Mouse (Mus musculus): ENCODE results near the gene Acsbg2. TPM values are rescaled to one million over a fixed set of nuclear protein-coding genes. Genes with fewer than 3 reads are reported as not detected.
"Not testable (repeated sequence)": the region's sequence is repeated elsewhere in the genome, so short reads cannot be mapped to it uniquely, and the experiment has no call there.

Gene Acsbg2
- total RNA-seq (2014; rRNA removed; ENCODE audit: low replicate concordance): not detected in 2 replicates
- 0.04 TPM in 1 of 2 replicates, not detected in the other for polyA plus RNA-seq (2015; fragmentation: Nextera tagmentation; extraction: Ambion mirVana)

- H3K4me3 ChIP-seq (ENCODE audit: low read depth, low read length): no peak within 1 kb of the TSS
- TF ChIP-seq EP300 (IDR thresholded peaks at IDR 0.05; ENCODE audit: low read depth) (no peak), CTCF (IDR thresholded peaks at IDR 0.05; ENCODE audit: low read depth) (no peak)
- WGBS: 85% methylated on average over 2 of the region's 2 CpGs
- no peak within 1 kb of the TSS for H3K27ac ChIP-seq (ENCODE audit: low read depth)
- no peak within 1 kb of the TSS for H3K4me2 ChIP-seq (ENCODE audit: low read depth, low read length)
- H3K9ac ChIP-seq (replicated peaks; ENCODE audit: low read depth, low read length): no peak within 1 kb of the TSS
- H3K4me1 ChIP-seq (ENCODE audit: control insufficient read depth, insufficient read depth): no peaks in the 10 kb centered on the region
- H3K9me3 ChIP-seq (replicated peaks; ENCODE audit: control insufficient read depth, low read length): no peaks in the 10 kb centered on the region
- DNase-seq (ENCODE audit: low spot score) (no peak), ATAC-seq (ENCODE audit: insufficient read depth, low read depth) (no peak)
- H3K36me3 ChIP-seq (replicated peaks; ENCODE audit: control insufficient read depth, insufficient read depth, low read length): no peaks in the 10 kb centered on the region
- H3K27me3 ChIP-seq (ENCODE audit: control insufficient read depth, insufficient read depth, low read length): no peaks in the 10 kb centered on the region
Measured at GRCm38 (mm10) chr17:56874237-56874636, at the start of gene Acsbg2. Acsbg2 (minus strand) TSS chr17:56874447.

- no peak for TF ChIP-seq CTCF (IDR thresholded peaks at IDR 0.05; ENCODE audit: low read depth)
- no peak for TF ChIP-seq EP300 (IDR thresholded peaks at IDR 0.05; ENCODE audit: low read depth)
- Histone ChIP-seq H3K9me3 (replicated peaks; ENCODE audit: control insufficient read depth, low read length) (no peaks in the 10 kb centered on the region), H3K36me3 (replicated peaks; ENCODE audit: control insufficient read depth, insufficient read depth, low read length) (peaks cover 32% of the 10 kb centered on the region), H3K4me2 (ENCODE audit: low read depth, low read length) (no peak overlapping the region), H3K27ac (ENCODE audit: low read depth) (no peak overlapping the region), H3K9ac (replicated peaks; ENCODE audit: low read depth, low read length) (no peak overlapping the region), H3K4me3 (ENCODE audit: low read depth, low read length) (no peak overlapping the region), H3K4me1 (ENCODE audit: control insufficient read depth, insufficient read depth) (no peaks in the 10 kb centered on the region), H3K27me3 (ENCODE audit: control insufficient read depth, insufficient read depth, low read length) (no peaks in the 10 kb centered on the region)
- DNase-seq (ENCODE audit: low spot score) (no peak), ATAC-seq (ENCODE audit: insufficient read depth, low read depth) (no peak)
- 85% methylated on average over 3 of the region's 3 CpGs for WGBS
Measured at GRCm38 (mm10) chr17:56919725-56920124, 45.5 kb upstream of the Acsbg2 start.

- H3K9ac ChIP-seq (replicated peaks; ENCODE audit: low read depth, low read length): no peak overlapping the region
- H3K9me3 ChIP-seq (replicated peaks; ENCODE audit: control insufficient read depth, low read length): no peaks in the 10 kb centered on the region
- ATAC-seq (ENCODE audit: insufficient read depth, low read depth) (no peak), DNase-seq (ENCODE audit: low spot score) (no peak)
- no peaks in the 10 kb centered on the region for H3K27me3 ChIP-seq (ENCODE audit: control insufficient read depth, insufficient read depth, low read length)
- H3K4me3 ChIP-seq (ENCODE audit: low read depth, low read length): no peak overlapping the region
- no peaks in the 10 kb centered on the region for H3K4me1 ChIP-seq (ENCODE audit: control insufficient read depth, insufficient read depth)
- WGBS: 82% methylated on average over 2 of the region's 2 CpGs
- no peak overlapping the region for H3K4me2 ChIP-seq (ENCODE audit: low read depth, low read length)
- TF ChIP-seq CTCF (IDR thresholded peaks at IDR 0.05; ENCODE audit: low read depth): no peak
- no peak for TF ChIP-seq EP300 (IDR thresholded peaks at IDR 0.05; ENCODE audit: low read depth)
- peaks cover 28% of the 10 kb centered on the region for H3K36me3 ChIP-seq (replicated peaks; ENCODE audit: control insufficient read depth, insufficient read depth, low read length)
- H3K27ac ChIP-seq (ENCODE audit: low read depth): no peak overlapping the region
Measured at GRCm38 (mm10) chr17:56917166-56917565, 42.9 kb upstream of the Acsbg2 start.

GRCm38 (mm10) chr17:56913444-56913843 is 39.2 kb upstream of the Acsbg2 start:
- H3K9ac ChIP-seq (replicated peaks; ENCODE audit: low read depth, low read length): no peak overlapping the region
- H3K27ac ChIP-seq (ENCODE audit: low read depth): no peak overlapping the region
- H3K9me3 ChIP-seq (replicated peaks; ENCODE audit: control insufficient read depth, low read length): no peaks in the 10 kb centered on the region
- no peak overlapping the region for H3K4me2 ChIP-seq (ENCODE audit: low read depth, low read length)
- peaks cover 22% of the 10 kb centered on the region; the same call in 1 of the 2 replicates for H3K36me3 ChIP-seq (replicated peaks; ENCODE audit: control insufficient read depth, insufficient read depth, low read length)
- no peak for DNase-seq (ENCODE audit: low spot score)
- H3K4me3 ChIP-seq (ENCODE audit: low read depth, low read length): no peak overlapping the region
- ATAC-seq (ENCODE audit: insufficient read depth, low read depth): no peak
- TF ChIP-seq EP300 (IDR thresholded peaks at IDR 0.05; ENCODE audit: low read depth): no peak
- TF ChIP-seq CTCF (IDR thresholded peaks at IDR 0.05; ENCODE audit: low read depth): no peak
- H3K27me3 ChIP-seq (ENCODE audit: control insufficient read depth, insufficient read depth, low read length): no peaks in the 10 kb centered on the region
- no peaks in the 10 kb centered on the region for H3K4me1 ChIP-seq (ENCODE audit: control insufficient read depth, insufficient read depth)

- Histone ChIP-seq H3K4me2 (ENCODE audit: low read depth, low read length) (no peak overlapping the region), H3K9me3 (replicated peaks; ENCODE audit: control insufficient read depth, low read length) (no peaks in the 10 kb centered on the region), H3K4me1 (ENCODE audit: control insufficient read depth, insufficient read depth) (peaks cover 1% of the 10 kb centered on the region; the same call in 1 of the 2 replicates), H3K36me3 (replicated peaks; ENCODE audit: control insufficient read depth, insufficient read depth, low read length) (peaks cover 21% of the 10 kb centered on the region; the same call in 1 of the 2 replicates), H3K9ac (replicated peaks; ENCODE audit: low read depth, low read length) (no peak overlapping the region), H3K27me3 (ENCODE audit: control insufficient read depth, insufficient read depth, low read length) (no peaks in the 10 kb centered on the region), H3K4me3 (ENCODE audit: low read depth, low read length) (no peak overlapping the region), H3K27ac (ENCODE audit: low read depth) (no peak overlapping the region)
- DNase-seq (ENCODE audit: low spot score) (no peak), ATAC-seq (ENCODE audit: insufficient read depth, low read depth) (no peak)
- 81% methylated on average over 3 of the region's 3 CpGs for WGBS
- TF ChIP-seq EP300 (IDR thresholded peaks at IDR 0.05; ENCODE audit: low read depth) (no peak), CTCF (IDR thresholded peaks at IDR 0.05; ENCODE audit: low read depth) (no peak)
Measured at GRCm38 (mm10) chr17:56913023-56913422, 38.8 kb upstream of the Acsbg2 start.

GRCm38 (mm10) chr17:56909764-56910163 is 35.5 kb upstream of the Acsbg2 start:
- not testable (repeated sequence) for H3K27me3 ChIP-seq (ENCODE audit: control insufficient read depth, insufficient read depth, low read length); H3K9ac ChIP-seq (replicated peaks; ENCODE audit: low read depth, low read length); H3K9me3 ChIP-seq (replicated peaks; ENCODE audit: control insufficient read depth, low read length); H3K27ac ChIP-seq (ENCODE audit: low read depth); H3K4me2 ChIP-seq (ENCODE audit: low read depth, low read length); H3K4me3 ChIP-seq (ENCODE audit: low read depth, low read length); DNase-seq (ENCODE audit: low spot score); H3K4me1 ChIP-seq (ENCODE audit: control insufficient read depth, insufficient read depth); ATAC-seq (ENCODE audit: insufficient read depth, low read depth)
- H3K36me3 ChIP-seq (replicated peaks; ENCODE audit: control insufficient read depth, insufficient read depth, low read length): peaks cover 15% of the 10 kb centered on the region
- WGBS: 95% methylated on average over 2 of the region's 2 CpGs

All from heart, postnatal 0 days (tissue).